Mouse (Mus musculus) liver, postnatal 0 days (tissue): ENCODE measurements around the gene Sez6l. TPM values are rescaled to one million over a fixed set of nuclear protein-coding genes. Genes with fewer than 3 reads are reported as not detected.

Source experiments
- ATAC-seq: fragments of 200-750 bp; cut with Nextera tagmentation; 2 replicates; pipeline ENCODE4 v1.8.0; 2017; ENCODE audit warnings: mild to moderate bottlenecking, moderate library complexity
- DNase-seq: peaks from one replicate; pipeline ENCODE4 v3.0.0-alpha.2; 2016
- H3K27ac ChIP-seq: fragments of 300-500 bp; sonication (generic); 2 replicates; pipeline ENCODE4 v1.5.1; 2014; ENCODE audit warnings: antibody characterized with exemption, moderate library complexity, mild to moderate bottlenecking, low read depth
- H3K27me3 ChIP-seq: fragments of 300-500 bp; sonication (generic); 2 replicates; pipeline ENCODE4 v1.6.1; 2014; ENCODE audit warnings: low read length, control low read depth, mixed read lengths; ENCODE audit not compliant: insufficient read depth
- H3K36me3 ChIP-seq: fragments of 300-500 bp; sonication (generic); replicated peaks from 2 replicates; pipeline ENCODE4 v1.6.1; 2014; ENCODE audit warnings: mild to moderate bottlenecking, control low read depth, low read length, moderate library complexity, mixed read lengths; ENCODE audit not compliant: insufficient read depth
- H3K4me1 ChIP-seq: fragments of 300-500 bp; sonication (generic); 2 replicates; pipeline ENCODE4 v1.6.1; 2014; ENCODE audit warnings: antibody characterized with exemption, mild to moderate bottlenecking, control low read depth; ENCODE audit not compliant: insufficient read depth
- H3K4me2 ChIP-seq: fragments of 300-500 bp; sonication (generic); 2 replicates; pipeline ENCODE4 v1.6.1; 2014; ENCODE audit warnings: low read depth, mild to moderate bottlenecking, low read length, moderate library complexity, mixed read lengths
- H3K4me3 ChIP-seq: fragments of 300-500 bp; sonication (generic); 2 replicates; pipeline ENCODE4 v1.5.1; 2014; ENCODE audit warnings: low read depth, low read length
- H3K9ac ChIP-seq: fragments of 300-500 bp; sonication (generic); replicated peaks from 2 replicates; pipeline ENCODE4 v1.6.1; 2014; ENCODE audit warnings: mild to moderate bottlenecking, moderate library complexity
- H3K9me3 ChIP-seq: fragments of 300-500 bp; sonication (generic); 2 replicates; pipeline ENCODE4 v1.6.1; 2016; ENCODE audit warnings: mild to moderate bottlenecking, control low read depth, low read length, mixed read lengths
- CTCF ChIP-seq: sonication (generic); IDR thresholded peaks from 2 replicates; pipeline ENCODE4 v1.5.1; 2016; ENCODE audit warnings: antibody characterized with exemption, low read depth
- EP300 ChIP-seq: IDR thresholded peaks from 2 replicates; pipeline ENCODE4 v1.6.1; 2016; ENCODE audit warnings: antibody characterized with exemption, low read depth, mild to moderate bottlenecking
- WGBS: fragments of 180-500 bp; shearing (Covaris S2); extraction: QIAGEN DNeasy Blood & Tissue Kit; methylation state at CpG from one replicate; pipeline ENCODE4 v1.1.7; 2014; ENCODE audit not compliant: insufficient replicate concordance; 5-methylcytosine and 5-hydroxymethylcytosine counted together
- polyA plus RNA-seq: library from polyadenylated mRNA; unstranded; fragments of >200 nt; fragmentation: Nextera tagmentation; extraction: Ambion mirVana; gene quantifications from 2 replicates; pipeline ENCODE4 v1.2.1, GENCODE M21; 2015

The Sez6l gene
- polyA plus RNA-seq, 1 experiment from 2014 or later = not detected

GRCm38 (mm10) chr5:112560139-112560538 lies 16.8 kb downstream of the Sez6l start:
- H3K27me3 ChIP-seq = no peaks in the 10 kb centered on the region
- H3K9me3 ChIP-seq = no peaks in the 10 kb centered on the region
- 77% methylated on average over 16 of the region's 16 CpGs for WGBS
- H3K9ac ChIP-seq = no peak overlapping the region
- DNase-seq = no peak
- H3K27ac ChIP-seq = no peak overlapping the region
- H3K36me3 ChIP-seq = no peaks in the 10 kb centered on the region
- H3K4me1 ChIP-seq = no peaks in the 10 kb centered on the region
- ATAC-seq = no peak
- no peak overlapping the region for H3K4me3 ChIP-seq
- TF ChIP-seq CTCF (no peak), EP300 (no peak)
- H3K4me2 ChIP-seq = no peak overlapping the region

GRCm38 (mm10) chr5:112557396-112557795 lies 19.6 kb downstream of the Sez6l start:
- ATAC-seq (no peak), DNase-seq (no peak)
- TF ChIP-seq EP300 = no peak
- no peak for TF ChIP-seq CTCF
- H3K9ac ChIP-seq = no peak overlapping the region
- H3K27ac ChIP-seq = no peak overlapping the region
- no peak overlapping the region for H3K4me3 ChIP-seq
- no peaks in the 10 kb centered on the region for H3K9me3 ChIP-seq
- H3K4me2 ChIP-seq = no peak overlapping the region
- no peaks in the 10 kb centered on the region for H3K27me3 ChIP-seq
- H3K4me1 ChIP-seq = no peaks in the 10 kb centered on the region
- 76% methylated on average over 4 of the region's 4 CpGs for WGBS
- H3K36me3 ChIP-seq = no peaks in the 10 kb centered on the region

GRCm38 (mm10) chr5:112556640-112557039 lies 20.3 kb downstream of the Sez6l start:
- no peak overlapping the region for H3K27ac ChIP-seq
- no peaks in the 10 kb centered on the region for H3K4me1 ChIP-seq
- H3K36me3 ChIP-seq = no peaks in the 10 kb centered on the region
- no peak for DNase-seq
- H3K27me3 ChIP-seq = no peaks in the 10 kb centered on the region
- no peak overlapping the region for H3K9ac ChIP-seq
- no peak for ATAC-seq
- no peak overlapping the region for H3K4me2 ChIP-seq
- no peak overlapping the region for H3K4me3 ChIP-seq
- WGBS = 72% methylated on average over 3 of the region's 3 CpGs
- no peaks in the 10 kb centered on the region for H3K9me3 ChIP-seq
- TF ChIP-seq CTCF (no peak), EP300 (no peak)

GRCm38 (mm10) chr5:112554508-112554907 lies 22.5 kb downstream of the Sez6l start:
- Histone ChIP-seq H3K27ac (no peak overlapping the region), H3K4me2 (no peak overlapping the region), H3K36me3 (no peaks in the 10 kb centered on the region), H3K27me3 (no peaks in the 10 kb centered on the region), H3K9ac (no peak overlapping the region), H3K4me1 (no peaks in the 10 kb centered on the region), H3K9me3 (no peaks in the 10 kb centered on the region), H3K4me3 (no peak overlapping the region)
- WGBS = 70% methylated on average over 10 of the region's 10 CpGs
- DNase-seq (no peak), ATAC-seq (no peak)
- TF ChIP-seq EP300 (no peak), CTCF (no peak)

- no peak for ATAC-seq
- Histone ChIP-seq H3K9me3 (no peaks in the 10 kb centered on the region), H3K27ac (no peak overlapping the region), H3K4me3 (no peak overlapping the region), H3K27me3 (no peaks in the 10 kb centered on the region), H3K4me1 (no peaks in the 10 kb centered on the region), H3K4me2 (no peak overlapping the region), H3K9ac (no peak overlapping the region), H3K36me3 (no peaks in the 10 kb centered on the region)
- DNase-seq = no peak
- WGBS = 81% methylated on average over 15 of the region's 15 CpGs
- TF ChIP-seq EP300 (no peak), CTCF (no peak)
Observed at GRCm38 (mm10) chr5:112552786-112553185, 24.2 kb downstream of the Sez6l start.

- no peak overlapping the region for H3K9ac ChIP-seq
- H3K27me3 ChIP-seq = no peaks in the 10 kb centered on the region
- no peak overlapping the region for H3K27ac ChIP-seq
- WGBS = 56% methylated on average over 17 of the region's 17 CpGs
- ATAC-seq = no peak
- TF ChIP-seq EP300 (no peak), CTCF (no peak)
- no peak overlapping the region for H3K4me3 ChIP-seq
- no peak overlapping the region for H3K4me2 ChIP-seq
- H3K36me3 ChIP-seq = no peaks in the 10 kb centered on the region
- DNase-seq = no peak
- no peaks in the 10 kb centered on the region for H3K4me1 ChIP-seq
- no peaks in the 10 kb centered on the region for H3K9me3 ChIP-seq
Observed at GRCm38 (mm10) chr5:112551975-112552728, 24.8 kb downstream of the Sez6l start.
